Mouse (Mus musculus) embryonic facial prominence, embryonic 10.5 days (tissue): Measurements from ENCODE around the gene Gbf1. TPM values are rescaled to one million over a fixed set of nuclear protein-coding genes. Genes with fewer than 3 reads are reported as not detected.

Experiments used
- DNase-seq: peaks from one replicate; pipeline ENCODE4 v3.0.0-alpha.2; 2017; ENCODE audit warnings: low spot score
- H3K27ac ChIP-seq: fragments of 300-500 bp; sonication (generic); replicated peaks from 2 replicates; pipeline ENCODE4 v1.5.1; 2016; ENCODE audit warnings: mild to moderate bottlenecking
- H3K27me3 ChIP-seq: fragments of 300-500 bp; sonication (generic); replicated peaks from 2 replicates; pipeline ENCODE4 v1.6.1; 2016; ENCODE audit warnings: low read depth, mild to moderate bottlenecking; ENCODE audit not compliant: poor library complexity, severe bottlenecking
- H3K36me3 ChIP-seq: fragments of 300-500 bp; sonication (generic); replicated peaks from 2 replicates; pipeline ENCODE4 v1.6.1; 2016; ENCODE audit warnings: mild to moderate bottlenecking, moderate library complexity
- H3K4me1 ChIP-seq: fragments of 300-500 bp; sonication (generic); 2 replicates; pipeline ENCODE4 v1.6.1; 2016
- H3K4me3 ChIP-seq: fragments of 300-500 bp; sonication (generic); 2 replicates; pipeline ENCODE4 v1.5.1; 2016; ENCODE audit warnings: mild to moderate bottlenecking, moderate library complexity
- H3K9me3 ChIP-seq: fragments of 300-500 bp; sonication (generic); 2 replicates; pipeline ENCODE4 v1.6.1; 2016; ENCODE audit warnings: mild to moderate bottlenecking
- WGBS: fragments of 180-500 bp; shearing (Covaris S2); methylation state at CpG from one replicate; pipeline ENCODE4 v1.1.7; 2016; 5-methylcytosine and 5-hydroxymethylcytosine counted together
- polyA plus RNA-seq: library from polyadenylated mRNA; unstranded; fragments of >200 nt; fragmentation: Nextera tagmentation; extraction: Ambion mirVana; gene quantifications from 2 replicates; pipeline ENCODE4 v1.2.1, GENCODE M21; 2016

Gbf1 gene
- polyA plus RNA-seq, 1 experiment from 2014 or later = 42.8 TPM

- Histone ChIP-seq H3K4me1 (peaks cover 26% of the 10 kb centered on the region), H3K27ac (no peak within 1 kb of the TSS), H3K36me3 (no peaks in the 10 kb centered on the region), H3K4me3 (peak within 1 kb of the TSS; percentile 28), H3K27me3 (peaks cover 73% of the 10 kb centered on the region), H3K9me3 (no peaks in the 10 kb centered on the region)
- peak; percentile 44 for DNase-seq
- 3% methylated on average over 31 of the region's 31 CpGs for WGBS
Measured at GRCm38 (mm10) chr19:46131694-46132525, 20.4 kb upstream of the Gbf1 start, which contains the start of gene Elovl3. TSS of gene Elovl3 (plus strand) at chr19:46131897.

DNA sequence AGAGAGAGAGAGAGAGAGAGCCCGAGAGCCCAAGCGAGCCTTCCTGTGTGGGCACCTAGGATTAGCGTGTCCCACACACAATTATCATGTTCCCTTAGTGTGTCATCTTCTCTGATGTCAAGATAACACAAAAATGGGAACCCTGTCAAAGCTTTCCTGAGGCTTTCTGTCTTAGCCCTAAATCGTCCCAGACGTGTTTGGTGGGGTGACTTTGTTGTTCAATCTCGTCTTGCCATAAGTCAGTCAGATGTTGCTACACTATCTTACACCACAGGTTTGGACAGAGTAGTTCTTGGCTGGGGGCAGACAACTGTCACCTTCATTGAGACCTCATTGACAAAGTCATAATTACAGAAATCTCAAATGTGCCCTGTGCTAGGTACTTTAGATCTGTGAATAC, 19.7 kb upstream of the Gbf1 start:
- Histone ChIP-seq H3K4me3 (no peak overlapping the region), H3K27ac (no peak overlapping the region), H3K27me3 (peaks cover 79% of the 10 kb centered on the region), H3K4me1 (peaks cover 31% of the 10 kb centered on the region), H3K9me3 (no peaks in the 10 kb centered on the region), H3K36me3 (no peaks in the 10 kb centered on the region)
- DNase-seq = no peak
- WGBS = 48% methylated on average over 6 of the region's 6 CpGs

DNA sequence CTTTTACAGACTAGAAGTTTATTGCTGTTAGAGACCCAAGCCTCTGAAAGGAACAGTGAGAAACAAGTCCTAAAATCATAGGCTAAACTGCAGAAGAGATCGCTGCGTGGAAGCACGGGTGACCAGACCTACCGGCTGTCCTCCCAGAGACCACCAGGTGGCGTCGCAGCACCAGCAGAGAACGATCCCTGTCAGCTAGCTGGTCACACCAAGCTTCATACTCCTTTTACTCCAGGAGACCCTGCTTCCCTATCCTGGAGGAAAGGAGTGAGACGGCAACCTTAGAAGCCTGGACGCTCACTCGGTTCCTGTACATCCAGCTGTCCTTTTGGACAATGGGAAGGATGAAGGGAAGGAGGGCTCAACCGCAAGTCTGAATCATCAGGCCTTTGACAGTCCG, 17.0 kb upstream of the Gbf1 start:
- WGBS = 2% methylated on average over 12 of the region's 12 CpGs
- Histone ChIP-seq H3K4me1 (peaks cover 31% of the 10 kb centered on the region), H3K36me3 (no peaks in the 10 kb centered on the region), H3K27me3 (peaks cover 100% of the 10 kb centered on the region), H3K27ac (no peak overlapping the region), H3K4me3 (peak overlapping the region; percentile 68), H3K9me3 (no peaks in the 10 kb centered on the region)
- DNase-seq = peak; percentile 91

- peak; percentile 80 for DNase-seq
- under 1% methylated on average over 79 of the region's 79 CpGs for WGBS
- no peaks in the 10 kb centered on the region for H3K36me3 ChIP-seq
- H3K4me3 ChIP-seq = peak overlapping the region; percentile 68
- peaks cover 100% of the 10 kb centered on the region for H3K27me3 ChIP-seq
- peaks cover 38% of the 10 kb centered on the region for H3K4me1 ChIP-seq
- H3K9me3 ChIP-seq = no peaks in the 10 kb centered on the region
- H3K27ac ChIP-seq = peak overlapping the region; percentile 45; the same call in 1 of the 2 replicates
Measured at GRCm38 (mm10) chr19:46135789-46136638, 16.3 kb upstream of the Gbf1 start.

DNA sequence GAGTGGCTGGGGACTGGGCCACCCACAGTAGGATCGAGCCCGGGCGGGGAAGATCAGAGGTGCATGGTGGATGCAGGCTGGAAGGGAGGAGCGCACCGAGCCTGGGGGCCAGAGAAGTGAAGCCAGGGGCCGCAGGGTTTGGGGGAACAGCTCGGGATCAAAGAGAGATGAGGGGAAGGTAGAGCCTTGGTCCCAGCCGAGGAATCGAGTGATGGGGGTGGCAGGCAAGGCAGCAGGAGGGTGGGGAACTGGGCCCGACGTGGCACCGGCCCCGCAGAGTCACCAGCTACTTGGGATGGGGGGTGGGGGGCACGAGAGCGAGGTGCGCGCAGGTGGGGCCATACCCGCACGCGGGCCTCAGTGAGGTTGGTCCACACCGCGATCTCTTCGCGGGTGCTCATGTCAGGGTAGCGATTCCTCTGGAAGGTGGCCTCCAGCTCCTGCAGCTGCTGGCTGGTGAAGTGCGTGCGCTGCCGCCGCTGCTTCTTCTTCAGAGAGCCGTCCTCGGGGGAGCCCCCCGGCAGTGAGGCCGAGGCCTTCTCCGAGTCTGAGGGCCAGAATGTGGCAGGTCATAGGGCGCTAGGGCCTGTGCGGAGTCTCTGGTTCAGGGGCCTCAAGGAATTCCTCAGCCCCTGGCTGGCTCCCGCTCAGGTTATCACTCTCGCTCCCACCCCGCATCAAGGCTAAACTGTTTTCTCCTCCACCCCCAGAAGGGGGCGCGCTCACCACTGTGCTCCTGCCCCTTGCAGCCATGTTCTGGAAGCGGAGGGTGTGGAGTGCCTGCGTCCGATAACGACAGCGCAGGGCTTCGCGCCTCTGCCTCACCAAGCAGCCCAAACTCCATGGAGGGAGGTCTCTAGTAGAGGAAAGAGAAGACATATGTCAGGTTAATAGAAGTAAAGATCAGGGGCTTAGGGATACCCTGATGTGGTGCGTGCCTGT, 15.4 kb upstream of the Gbf1 start:
- DNase-seq = peak; percentile 84
- peak overlapping the region; percentile 68 for H3K4me3 ChIP-seq
- H3K27ac ChIP-seq = no peak overlapping the region
- H3K9me3 ChIP-seq = no peaks in the 10 kb centered on the region
- 2% methylated on average over 49 of the region's 49 CpGs for WGBS
- peaks cover 39% of the 10 kb centered on the region for H3K4me1 ChIP-seq
- H3K36me3 ChIP-seq = no peaks in the 10 kb centered on the region
- H3K27me3 ChIP-seq = peaks cover 100% of the 10 kb centered on the region

DNA sequence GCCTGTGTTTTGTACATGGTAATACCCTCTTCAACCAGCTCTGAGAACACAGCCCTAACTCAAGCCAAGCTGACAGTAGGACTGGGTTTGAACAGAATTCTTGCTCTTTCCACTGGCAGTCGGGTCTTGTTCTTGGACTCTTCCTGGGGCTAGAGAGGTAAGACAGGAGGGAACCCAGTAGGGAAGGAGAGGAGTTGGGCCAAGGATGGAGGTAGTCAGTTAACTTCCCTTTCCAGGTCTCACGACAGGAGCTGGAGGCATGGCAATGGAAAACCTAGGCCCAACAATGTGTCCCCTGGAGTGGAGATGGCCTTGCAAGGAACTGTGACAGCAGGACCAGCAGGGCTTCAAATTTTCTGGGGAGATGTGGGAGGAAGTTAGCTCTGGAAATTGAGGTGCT, 12.0 kb upstream of the Gbf1 start:
- DNase-seq = no peak
- Histone ChIP-seq H3K9me3 (no peaks in the 10 kb centered on the region), H3K4me1 (peaks cover 33% of the 10 kb centered on the region), H3K27me3 (peaks cover 100% of the 10 kb centered on the region), H3K4me3 (no peak overlapping the region), H3K36me3 (no peaks in the 10 kb centered on the region), H3K27ac (no peak overlapping the region)
- WGBS = 47% methylated on average over 2 of the region's 2 CpGs

DNA sequence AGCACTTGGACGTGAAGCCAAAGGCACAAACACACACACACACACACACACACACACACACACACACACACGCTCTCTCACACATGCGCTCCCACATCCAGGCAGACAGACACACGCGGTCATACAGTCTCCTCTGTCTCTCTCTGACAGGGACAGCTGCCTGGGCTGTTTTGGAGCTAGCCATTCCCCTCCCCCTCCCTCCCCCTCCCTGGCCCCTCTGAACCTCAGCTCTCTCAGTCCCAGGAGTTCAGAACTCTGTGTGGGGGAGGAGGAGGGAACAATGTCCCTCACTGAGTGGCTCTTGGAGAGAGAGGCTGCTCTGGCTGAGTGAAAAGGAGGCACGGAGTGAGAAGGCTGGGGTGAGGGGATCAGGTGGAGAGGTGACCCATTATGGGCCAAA, 11.2 kb upstream of the Gbf1 start:
- Histone ChIP-seq H3K36me3 (no peaks in the 10 kb centered on the region), H3K4me1 (peaks cover 25% of the 10 kb centered on the region), H3K27me3 (peaks cover 100% of the 10 kb centered on the region), H3K9me3 (no peaks in the 10 kb centered on the region), H3K27ac (peak overlapping the region; percentile 26), H3K4me3 (peak overlapping the region; percentile 23; the same call in 1 of the 2 replicates)
- 17% methylated on average over 6 of the region's 6 CpGs for WGBS
- DNase-seq = peak; percentile 63

DNA sequence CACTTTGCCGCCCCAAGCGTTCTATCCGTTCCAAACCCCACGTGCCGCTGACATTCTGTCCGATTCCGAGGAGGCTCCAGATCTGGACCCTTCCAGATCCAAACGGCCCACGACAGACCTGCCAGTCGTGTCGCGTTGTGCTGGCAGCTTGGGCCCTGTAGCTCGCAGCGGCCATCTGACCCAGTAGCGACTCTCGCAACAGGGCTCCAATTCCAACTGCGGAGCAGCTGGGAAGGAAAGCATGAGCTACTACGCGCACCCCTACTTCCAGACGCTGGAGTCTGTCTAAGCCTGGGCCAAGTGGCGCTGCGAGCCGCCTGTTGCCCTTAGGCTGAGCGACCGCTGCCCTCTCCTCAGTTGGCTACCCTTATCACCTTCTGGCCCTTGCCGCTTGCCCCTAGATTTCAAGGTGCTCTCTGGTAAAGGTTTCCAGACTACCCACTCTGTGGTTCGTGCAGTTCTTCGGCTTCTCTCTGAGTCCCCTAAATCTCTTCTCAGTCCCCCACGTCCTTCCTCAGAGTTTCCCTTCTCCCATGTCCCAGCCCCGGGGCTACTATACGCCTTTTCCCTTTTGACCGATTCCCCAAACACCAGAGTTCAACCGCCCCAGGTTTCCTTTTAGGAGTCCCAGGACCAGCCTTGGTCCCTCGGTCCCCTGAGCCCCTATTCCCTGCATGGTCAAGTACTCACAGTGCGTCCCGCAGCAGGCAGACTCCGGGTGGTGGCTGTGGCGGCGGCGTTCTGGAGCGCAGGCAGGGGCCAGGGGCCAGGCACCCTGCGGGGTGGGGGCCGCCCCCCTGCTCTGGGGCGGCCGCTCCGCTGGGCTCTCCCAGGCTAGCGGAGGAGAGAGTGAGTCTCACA, 4.6 kb upstream of the Gbf1 start, which contains the start of gene Pitx3:
TSS of gene Pitx3 (minus strand) at position 816 of the 861 bp plus-strand sequence.
- no peaks in the 10 kb centered on the region for H3K36me3 ChIP-seq
- DNase-seq = peak; percentile 58
- no peaks in the 10 kb centered on the region for H3K9me3 ChIP-seq
- no peak within 1 kb of the TSS for H3K27ac ChIP-seq
- WGBS = under 1% methylated on average over 47 of the region's 47 CpGs
- H3K4me1 ChIP-seq = peaks cover 24% of the 10 kb centered on the region
- H3K27me3 ChIP-seq = peaks cover 84% of the 10 kb centered on the region
- H3K4me3 ChIP-seq = peak within 1 kb of the TSS; percentile 70

- peak overlapping the region; percentile 70 for H3K4me3 ChIP-seq
- H3K27me3 ChIP-seq = peaks cover 78% of the 10 kb centered on the region
- peak; percentile 94 for DNase-seq
- peaks cover 31% of the 10 kb centered on the region for H3K4me1 ChIP-seq
- H3K27ac ChIP-seq = no peak overlapping the region
- no peaks in the 10 kb centered on the region for H3K36me3 ChIP-seq
- no peaks in the 10 kb centered on the region for H3K9me3 ChIP-seq
- WGBS = under 1% methylated on average over 27 of the region's 27 CpGs
Measured at GRCm38 (mm10) chr19:46148372-46148760, 3.9 kb upstream of the Gbf1 start.

- Histone ChIP-seq H3K4me1 (peaks cover 38% of the 10 kb centered on the region), H3K36me3 (no peaks in the 10 kb centered on the region), H3K27me3 (peaks cover 71% of the 10 kb centered on the region), H3K9me3 (no peaks in the 10 kb centered on the region), H3K27ac (no peak overlapping the region), H3K4me3 (peak overlapping the region; percentile 70)
- DNase-seq = no peak
- WGBS = 27% methylated on average over 12 of the region's 12 CpGs
Measured at GRCm38 (mm10) chr19:46149091-46149490, 3.2 kb upstream of the Gbf1 start.

DNA sequence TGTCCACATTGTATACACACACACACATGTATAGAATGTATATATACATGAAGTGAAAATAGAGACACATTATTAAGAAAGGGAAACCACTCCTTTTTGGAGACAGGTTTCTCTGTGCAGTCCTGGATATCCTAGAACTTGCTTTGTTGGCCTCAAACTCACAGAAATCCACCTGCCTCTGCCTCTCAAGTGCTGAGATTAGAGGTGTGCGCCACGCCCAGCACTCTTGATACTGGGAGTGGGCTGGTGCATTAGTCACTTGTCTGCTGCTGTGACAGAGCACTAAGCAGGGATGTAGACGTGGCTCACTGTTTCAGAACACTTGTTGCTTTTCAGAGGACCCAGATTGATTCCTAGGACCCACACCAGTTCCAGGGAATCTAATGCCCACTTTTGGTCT, 13.6 kb downstream of the Gbf1 start:
- Histone ChIP-seq H3K4me3 (no peak overlapping the region), H3K27ac (no peak overlapping the region), H3K9me3 (no peaks in the 10 kb centered on the region), H3K27me3 (no peaks in the 10 kb centered on the region), H3K4me1 (no peaks in the 10 kb centered on the region), H3K36me3 (peaks cover 50% of the 10 kb centered on the region)
- 93% methylated on average over 3 of the region's 3 CpGs for WGBS
- DNase-seq = no peak
